Mouse (Mus musculus): ENCODE results near the gene Sema4d.

DNA sequence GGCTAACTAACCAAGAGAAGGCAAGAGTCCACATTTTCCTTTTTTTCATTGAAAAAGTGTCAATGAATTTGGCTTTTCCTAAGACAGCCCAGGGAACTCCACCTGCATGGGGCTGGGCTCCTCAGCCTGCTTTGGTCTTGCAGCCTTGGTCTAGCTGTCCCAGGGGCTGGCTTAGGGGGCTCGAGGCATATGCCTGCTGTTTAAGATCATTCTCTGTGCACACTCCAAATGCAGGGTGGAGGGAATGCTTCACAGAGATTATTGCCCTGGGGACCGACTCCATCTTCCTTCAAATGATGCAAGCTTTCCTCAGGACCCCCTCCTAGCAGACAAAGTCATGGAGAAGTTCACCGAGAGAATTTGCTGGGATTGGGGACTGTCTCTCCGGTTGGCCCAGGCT, 49.8 kb upstream of the Sema4d start:
- no peak for TF ChIP-seq CTCF (IDR thresholded peaks at IDR 0.05)
- TF ChIP-seq EP300 (IDR thresholded peaks at IDR 0.05) = no peak

Data from lung, postnatal 0 days (tissue).